Mouse (Mus musculus): ENCODE measurements around the gene Pramef8. TPM values are rescaled to one million over a fixed set of nuclear protein-coding genes. Genes with fewer than 3 reads are reported as not detected.

The Pramef8 gene
- polyA plus RNA-seq, 1 experiment, result 21.7 TPM

DNA sequence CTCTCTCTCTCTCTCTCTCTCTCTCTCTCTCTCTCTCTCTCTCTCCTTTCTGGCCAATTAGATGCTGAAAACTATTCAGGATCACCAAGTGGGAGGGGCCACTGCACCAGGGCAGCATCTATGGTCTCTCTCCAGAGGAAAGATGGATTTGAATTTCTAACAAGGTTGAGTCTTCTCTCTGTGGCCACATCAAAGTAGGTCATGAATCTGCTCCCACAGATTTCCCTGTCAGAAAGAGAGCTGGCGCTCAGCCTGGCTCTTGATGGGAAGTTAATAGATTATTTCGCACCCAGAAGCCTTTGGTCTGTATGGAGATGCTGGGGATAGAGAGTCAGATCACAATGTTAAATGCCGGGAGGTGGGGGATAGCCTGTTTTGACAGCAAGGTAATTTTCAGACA is 30.1 kb upstream of the Pramef8 start:
- TF ChIP-seq CTCF (IDR thresholded peaks at IDR 0.05; ENCODE audit: low read depth, low read length) (no peak), EP300 (IDR thresholded peaks at IDR 0.05; ENCODE audit: insufficient read depth, low read depth, low read length) (no peak), POLR2A (IDR thresholded peaks at IDR 0.05; ENCODE audit: insufficient read depth, low read length) (no peak)
- Histone ChIP-seq H3K9ac (ENCODE audit: low read depth, poor library complexity, severe bottlenecking) (no peak overlapping the region), H3K4me3 (ENCODE audit: low read depth, low read length) (no peak overlapping the region), H3K4me1 (ENCODE audit: control insufficient read depth, insufficient read depth, low read length) (no peaks in the 10 kb centered on the region), H3K27ac (ENCODE audit: insufficient read depth, low read length) (no peak overlapping the region), H3K9me3 (replicated peaks; ENCODE audit: control insufficient read depth, insufficient read depth, low read length, poor library complexity, severe bottlenecking) (no peaks in the 10 kb centered on the region), H3K36me3 (ENCODE audit: control insufficient read depth, insufficient read depth, low read length, poor library complexity, severe bottlenecking) (no peaks in the 10 kb centered on the region), H3K27me3 (ENCODE audit: control insufficient read depth, insufficient read depth, low read length, poor library complexity, severe bottlenecking) (no peaks in the 10 kb centered on the region)

DNA sequence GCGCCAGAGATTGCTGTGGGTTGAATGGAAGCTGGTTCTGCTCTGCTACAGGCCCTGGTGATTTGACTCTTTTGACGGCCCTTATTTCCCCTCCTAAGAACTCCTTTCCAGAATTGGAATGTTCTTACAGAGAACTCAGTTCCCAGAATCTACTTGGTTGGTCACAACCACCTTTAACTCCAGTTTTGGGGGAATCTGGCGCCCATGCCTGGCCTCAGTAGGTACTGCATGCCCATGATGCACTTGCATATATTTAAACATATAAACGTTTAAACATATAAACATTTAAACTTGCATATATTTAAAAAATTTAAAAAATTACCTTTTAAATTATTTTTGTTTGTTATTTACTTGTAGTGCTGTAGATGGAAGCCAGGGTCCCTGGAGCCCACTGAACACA is 28.6 kb upstream of the Pramef8 start:
- H3K4me1 ChIP-seq (ENCODE audit: control insufficient read depth, insufficient read depth, low read length), result no peaks in the 10 kb centered on the region
- no peaks in the 10 kb centered on the region for H3K9me3 ChIP-seq (replicated peaks; ENCODE audit: control insufficient read depth, insufficient read depth, low read length, poor library complexity, severe bottlenecking)
- no peaks in the 10 kb centered on the region for H3K36me3 ChIP-seq (ENCODE audit: control insufficient read depth, insufficient read depth, low read length, poor library complexity, severe bottlenecking)
- TF ChIP-seq EP300 (IDR thresholded peaks at IDR 0.05; ENCODE audit: insufficient read depth, low read depth, low read length) (no peak), CTCF (IDR thresholded peaks at IDR 0.05; ENCODE audit: low read depth, low read length) (peak; percentile 40)
- H3K27ac ChIP-seq (ENCODE audit: insufficient read depth, low read length), result no peak overlapping the region
- no peaks in the 10 kb centered on the region for H3K27me3 ChIP-seq (ENCODE audit: control insufficient read depth, insufficient read depth, low read length, poor library complexity, severe bottlenecking)
- no peak overlapping the region for H3K4me3 ChIP-seq (ENCODE audit: low read depth, low read length)
- H3K9ac ChIP-seq (ENCODE audit: low read depth, poor library complexity, severe bottlenecking), result no peak overlapping the region

DNA sequence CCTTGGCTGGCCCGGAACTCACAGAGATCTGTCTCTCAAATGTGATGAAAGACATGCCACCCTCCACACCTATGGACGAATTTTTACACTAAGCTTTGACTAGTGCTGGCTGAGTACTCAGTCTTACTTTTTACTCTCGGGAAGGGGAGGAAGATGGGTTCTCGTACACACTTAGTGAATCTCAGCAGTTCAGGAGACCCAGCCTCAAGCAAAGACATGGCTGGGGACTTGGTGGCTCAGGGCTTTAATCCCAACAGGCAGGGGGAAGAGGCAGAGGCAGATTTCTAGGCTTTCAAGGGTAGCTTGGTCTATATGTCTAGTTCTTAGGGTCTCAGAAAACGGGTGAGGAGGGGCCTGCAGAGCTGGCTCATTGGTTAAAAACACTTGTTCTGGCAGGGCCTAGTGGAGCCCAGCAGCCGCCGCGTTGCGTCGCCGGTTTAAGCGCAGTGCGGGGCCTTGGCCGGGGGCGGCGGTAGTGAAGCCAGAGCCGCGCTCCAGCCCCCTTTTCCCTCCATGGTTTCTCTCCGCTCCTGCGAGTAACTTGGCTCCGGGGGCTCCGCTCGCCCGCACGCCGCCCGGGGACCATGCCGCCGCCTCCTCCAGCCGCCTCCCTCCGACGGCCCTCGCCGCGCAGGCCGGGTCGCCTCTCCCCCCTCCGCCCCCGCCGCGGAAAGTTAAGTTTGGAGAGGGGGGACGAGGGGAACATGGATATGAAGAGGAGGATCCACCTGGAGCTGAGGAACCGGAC is 23.1 kb upstream of the Pramef8 start:
- H3K4me3 ChIP-seq (ENCODE audit: low read depth, low read length), result no peak overlapping the region
- TF ChIP-seq POLR2A (IDR thresholded peaks at IDR 0.05; ENCODE audit: insufficient read depth, low read length), result no peak
- no peak for TF ChIP-seq EP300 (IDR thresholded peaks at IDR 0.05; ENCODE audit: insufficient read depth, low read depth, low read length)
- TF ChIP-seq CTCF (IDR thresholded peaks at IDR 0.05; ENCODE audit: low read depth, low read length), result no peak
- no peak overlapping the region for H3K27ac ChIP-seq (ENCODE audit: insufficient read depth, low read length)
- no peaks in the 10 kb centered on the region for H3K36me3 ChIP-seq (ENCODE audit: control insufficient read depth, insufficient read depth, low read length, poor library complexity, severe bottlenecking)
- no peaks in the 10 kb centered on the region for H3K4me1 ChIP-seq (ENCODE audit: control insufficient read depth, insufficient read depth, low read length)
- H3K9me3 ChIP-seq (replicated peaks; ENCODE audit: control insufficient read depth, insufficient read depth, low read length, poor library complexity, severe bottlenecking), result no peaks in the 10 kb centered on the region; the same call in 1 of the 2 replicates
- H3K9ac ChIP-seq (ENCODE audit: low read depth, poor library complexity, severe bottlenecking), result peak overlapping the region; percentile 48
- H3K27me3 ChIP-seq (ENCODE audit: control insufficient read depth, insufficient read depth, low read length, poor library complexity, severe bottlenecking), result 0 out of 2 replicates have a peak, but pooled peaks cover 2% of the 10 kb centered on the region

DNA sequence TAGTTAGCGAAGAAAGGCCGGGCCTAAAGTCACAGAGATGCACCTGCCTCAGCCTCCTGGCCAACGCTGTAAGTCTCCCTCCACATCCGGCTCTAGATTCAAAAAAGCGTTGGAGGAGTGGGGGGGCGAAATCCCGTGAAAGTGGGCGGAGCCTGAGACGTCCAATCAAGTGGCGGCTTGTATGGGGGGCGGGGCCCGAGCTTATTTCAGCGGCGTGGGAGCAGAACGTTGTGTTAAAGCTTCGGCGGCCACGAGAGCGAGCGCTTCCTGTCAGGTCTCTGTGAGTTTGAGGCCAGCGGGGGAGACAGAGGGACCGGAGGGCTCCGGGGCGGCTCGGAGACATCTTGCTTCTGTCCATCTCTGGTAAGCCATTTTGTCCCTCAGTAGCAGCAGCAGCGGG is 18.0 kb upstream of the Pramef8 start, which contains the start of gene Pramel1:
Gene Pramel1 (plus strand): TSS at position 248 of the 400 bp plus-strand sequence.
- Histone ChIP-seq H3K27ac (ENCODE audit: insufficient read depth, low read length) (no peak within 1 kb of the TSS), H3K4me1 (ENCODE audit: control insufficient read depth, insufficient read depth, low read length) (peaks cover 4% of the 10 kb centered on the region), H3K4me3 (ENCODE audit: low read depth, low read length) (0 out of 2 replicates have a peak within 1 kb of the TSS, but pooled peaks have one; percentile 9), H3K27me3 (ENCODE audit: control insufficient read depth, insufficient read depth, low read length, poor library complexity, severe bottlenecking) (0 out of 2 replicates have a peak, but pooled peaks cover 2% of the 10 kb centered on the region), H3K36me3 (ENCODE audit: control insufficient read depth, insufficient read depth, low read length, poor library complexity, severe bottlenecking) (no peaks in the 10 kb centered on the region), H3K9me3 (replicated peaks; ENCODE audit: control insufficient read depth, insufficient read depth, low read length, poor library complexity, severe bottlenecking) (no peaks in the 10 kb centered on the region; the same call in 1 of the 2 replicates), H3K9ac (ENCODE audit: low read depth, poor library complexity, severe bottlenecking) (0 out of 2 replicates have a peak within 1 kb of the TSS, but pooled peaks have one; percentile 22)
- no peak for TF ChIP-seq CTCF (IDR thresholded peaks at IDR 0.05; ENCODE audit: low read depth, low read length)
- no peak for TF ChIP-seq POLR2A (IDR thresholded peaks at IDR 0.05; ENCODE audit: insufficient read depth, low read length)
- no peak for TF ChIP-seq EP300 (IDR thresholded peaks at IDR 0.05; ENCODE audit: insufficient read depth, low read depth, low read length)

DNA sequence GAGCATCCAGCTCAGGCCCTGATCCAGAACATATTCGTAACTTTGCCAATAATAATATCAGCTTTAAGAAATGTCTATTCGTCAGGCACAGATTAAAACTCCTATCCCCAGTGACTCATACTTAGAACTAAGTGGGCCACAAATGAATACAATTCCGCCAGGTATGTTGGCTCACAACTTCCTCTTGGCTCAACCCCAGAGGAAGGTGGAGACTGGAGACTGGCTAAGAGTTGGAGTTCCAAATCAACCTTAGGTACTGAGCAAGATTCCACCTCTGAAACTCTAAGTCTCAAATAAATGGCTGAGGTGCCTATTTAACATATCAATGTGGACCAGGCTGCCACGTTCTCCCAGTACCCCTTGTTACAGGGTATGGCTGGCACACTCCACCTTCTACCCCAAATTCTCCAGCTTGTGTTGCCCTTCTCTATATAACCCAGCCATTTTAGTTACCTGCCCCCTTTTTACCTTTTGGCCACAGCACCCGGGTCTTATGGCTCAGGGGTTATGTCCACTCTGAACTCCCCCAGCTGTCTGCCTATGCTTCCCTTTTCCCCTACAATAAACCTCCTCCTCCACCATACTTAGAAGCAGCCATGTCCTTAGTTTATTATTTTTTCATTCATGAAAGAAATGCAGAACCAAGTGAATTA is 534 bp upstream of the Pramef8 start:
- Histone ChIP-seq H3K9ac (ENCODE audit: low read depth, poor library complexity, severe bottlenecking) (peak overlapping the region; percentile 81), H3K27me3 (ENCODE audit: control insufficient read depth, insufficient read depth, low read length, poor library complexity, severe bottlenecking) (no peaks in the 10 kb centered on the region), H3K9me3 (replicated peaks; ENCODE audit: control insufficient read depth, insufficient read depth, low read length, poor library complexity, severe bottlenecking) (no peaks in the 10 kb centered on the region), H3K36me3 (ENCODE audit: control insufficient read depth, insufficient read depth, low read length, poor library complexity, severe bottlenecking) (peaks cover 19% of the 10 kb centered on the region), H3K27ac (ENCODE audit: insufficient read depth, low read length) (0 out of 2 replicates have a peak overlapping the region, but pooled peaks have one; percentile 39), H3K4me1 (ENCODE audit: control insufficient read depth, insufficient read depth, low read length) (peaks cover 1% of the 10 kb centered on the region), H3K4me3 (ENCODE audit: low read depth, low read length) (peak overlapping the region; percentile 93)
- TF ChIP-seq CTCF (IDR thresholded peaks at IDR 0.05; ENCODE audit: low read depth, low read length), result no peak

DNA sequence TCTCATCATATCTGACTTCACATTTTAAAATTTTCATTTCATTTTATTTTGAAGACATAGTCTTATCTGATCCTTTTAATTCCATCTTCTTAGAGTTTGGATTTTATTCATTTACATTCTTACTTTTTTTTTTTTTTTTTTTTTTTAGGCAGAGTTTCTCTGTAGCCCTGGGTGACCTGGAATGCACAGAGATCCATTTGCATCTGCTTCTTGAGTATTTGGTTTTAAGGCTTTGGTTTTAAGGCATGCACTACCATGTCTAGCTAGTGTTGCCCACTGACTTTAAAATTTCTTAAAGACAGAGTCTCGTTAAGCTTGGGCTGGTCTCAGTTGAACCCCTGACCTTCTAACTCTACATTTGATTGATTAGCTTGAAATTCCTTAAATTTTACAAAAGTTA is 1.4 kb downstream of the Pramef8 start:
- Histone ChIP-seq H3K36me3 (ENCODE audit: control insufficient read depth, insufficient read depth, low read length, poor library complexity, severe bottlenecking) (peaks cover 38% of the 10 kb centered on the region), H3K27me3 (ENCODE audit: control insufficient read depth, insufficient read depth, low read length, poor library complexity, severe bottlenecking) (no peaks in the 10 kb centered on the region), H3K4me1 (ENCODE audit: control insufficient read depth, insufficient read depth, low read length) (peaks cover 1% of the 10 kb centered on the region), H3K27ac (ENCODE audit: insufficient read depth, low read length) (no peak overlapping the region), H3K4me3 (ENCODE audit: low read depth, low read length) (no peak overlapping the region), H3K9me3 (replicated peaks; ENCODE audit: control insufficient read depth, insufficient read depth, low read length, poor library complexity, severe bottlenecking) (no peaks in the 10 kb centered on the region), H3K9ac (ENCODE audit: low read depth, poor library complexity, severe bottlenecking) (no peak overlapping the region)
- TF ChIP-seq CTCF (IDR thresholded peaks at IDR 0.05; ENCODE audit: low read depth, low read length) (no peak), POLR2A (IDR thresholded peaks at IDR 0.05; ENCODE audit: insufficient read depth, low read length) (no peak), EP300 (IDR thresholded peaks at IDR 0.05; ENCODE audit: insufficient read depth, low read depth, low read length) (no peak)
